Mouse (Mus musculus) hindbrain, embryonic 16.5 days (tissue): Measurements from ENCODE around the gene H2al1g. TPM values are rescaled to one million over a fixed set of nuclear protein-coding genes. Genes with fewer than 3 reads are reported as not detected.
A peak's percentile ranks its signal among the peaks of the same experiment; 100 is the strongest.
"Not testable (repeated sequence)": the region's sequence is repeated elsewhere in the genome, so short reads cannot be mapped to it uniquely, and the experiment has no call there.

Experiments
- ATAC-seq: fragments of 200-750 bp; cut with Nextera tagmentation; 2 replicates; pipeline ENCODE4 v1.8.0; 2017; ENCODE audit warnings: moderate TSS enrichment, moderate library complexity
- H3K27ac ChIP-seq: fragments of 300-500 bp; sonication (generic); 2 replicates; pipeline ENCODE4 v1.5.1; 2014; ENCODE audit warnings: low read depth, mild to moderate bottlenecking, control low read depth, low read length, moderate library complexity
- H3K27me3 ChIP-seq: fragments of 300-500 bp; sonication (generic); replicated peaks from 2 replicates; pipeline ENCODE4 v1.6.1; 2014; ENCODE audit warnings: low read length; ENCODE audit not compliant: control insufficient read depth, insufficient read depth
- H3K36me3 ChIP-seq: fragments of 300-500 bp; sonication (generic); 2 replicates; pipeline ENCODE4 v1.6.1; 2014; ENCODE audit warnings: mild to moderate bottlenecking, low read length, moderate library complexity, mixed read lengths; ENCODE audit not compliant: control insufficient read depth, insufficient read depth
- H3K4me1 ChIP-seq: fragments of 300-500 bp; sonication (generic); 2 replicates; pipeline ENCODE4 v1.6.1; 2014; ENCODE audit warnings: low read depth, low read length; ENCODE audit not compliant: control insufficient read depth, insufficient read depth
- H3K4me2 ChIP-seq: fragments of 300-500 bp; sonication (generic); 2 replicates; pipeline ENCODE4 v1.6.1; 2014; ENCODE audit warnings: mild to moderate bottlenecking, low read length, control low read depth, moderate library complexity
- H3K4me3 ChIP-seq: fragments of 300-500 bp; sonication (generic); 2 replicates; pipeline ENCODE4 v1.5.1; 2014; ENCODE audit warnings: mild to moderate bottlenecking, low read length, control low read depth, moderate library complexity
- H3K9ac ChIP-seq: fragments of 300-500 bp; sonication (generic); 2 replicates; pipeline ENCODE4 v1.6.1; 2014; ENCODE audit warnings: low read depth, mild to moderate bottlenecking, control low read depth, low read length, moderate library complexity
- H3K9me3 ChIP-seq: fragments of 300-500 bp; sonication (generic); 2 replicates; pipeline ENCODE4 v1.6.1; 2014; ENCODE audit warnings: mild to moderate bottlenecking, low read length, moderate library complexity; ENCODE audit not compliant: control insufficient read depth
- WGBS: fragments of 180-500 bp; shearing (Covaris S2); extraction: QIAGEN DNeasy Blood & Tissue Kit; methylation state at CpG from one replicate; pipeline ENCODE4 v1.1.7; 2014; 5-methylcytosine and 5-hydroxymethylcytosine counted together
- polyA plus RNA-seq: library from polyadenylated mRNA; unstranded; fragments of >200 nt; fragmentation: Nextera tagmentation; extraction: Ambion mirVana; gene quantifications from 2 replicates; pipeline ENCODE4 v1.2.1, GENCODE M21; 2015

H2al1g gene
- not detected in 2 replicates for polyA plus RNA-seq

GRCm38 (mm10) chrX:11317956-11318355 lies at the start of gene H2al1g:
TSS of gene H2al1g (plus strand) at chrX:11318256.
- not testable (repeated sequence) for H3K4me3 ChIP-seq, H3K9me3 ChIP-seq, H3K27me3 ChIP-seq, H3K27ac ChIP-seq, ATAC-seq, H3K9ac ChIP-seq, H3K4me2 ChIP-seq, H3K4me1 ChIP-seq, H3K36me3 ChIP-seq
- WGBS = no CpG with 5 or more reads among the region's 3 CpGs

- Histone ChIP-seq H3K4me3 (no peak overlapping the region), H3K27ac (no peak overlapping the region), H3K9ac (no peak overlapping the region), H3K4me2 (no peak overlapping the region), H3K9me3 (no peaks in the 10 kb centered on the region), H3K36me3 (no peaks in the 10 kb centered on the region), H3K27me3 (no peaks in the 10 kb centered on the region; the same call in 1 of the 2 replicates), H3K4me1 (no peaks in the 10 kb centered on the region)
- peak; percentile 92 for ATAC-seq
- WGBS = 60% methylated on average over 3 of the region's 3 CpGs
Measured at GRCm38 (mm10) chrX:11269074-11269473, 49.0 kb upstream of the H2al1g start.

- ATAC-seq = no peak
- H3K4me2 ChIP-seq = no peak overlapping the region
- H3K9me3 ChIP-seq = no peaks in the 10 kb centered on the region
- H3K4me1 ChIP-seq = no peaks in the 10 kb centered on the region
- no peaks in the 10 kb centered on the region for H3K27me3 ChIP-seq
- no peaks in the 10 kb centered on the region for H3K36me3 ChIP-seq
- 82% methylated on average over 3 of the region's 3 CpGs for WGBS
- H3K4me3 ChIP-seq = no peak overlapping the region
- no peak overlapping the region for H3K9ac ChIP-seq
- no peak overlapping the region for H3K27ac ChIP-seq
Measured at GRCm38 (mm10) chrX:11273190-11273589, 44.9 kb upstream of the H2al1g start.

GRCm38 (mm10) chrX:11277083-11277482 lies 41.0 kb upstream of the H2al1g start:
- WGBS = 54% methylated on average over 6 of the region's 6 CpGs
- no peak overlapping the region for H3K27ac ChIP-seq
- H3K4me2 ChIP-seq = no peak overlapping the region
- no peaks in the 10 kb centered on the region for H3K4me1 ChIP-seq
- H3K9ac ChIP-seq = no peak overlapping the region
- no peaks in the 10 kb centered on the region for H3K36me3 ChIP-seq
- no peaks in the 10 kb centered on the region for H3K27me3 ChIP-seq
- no peak for ATAC-seq
- H3K4me3 ChIP-seq = no peak overlapping the region
- no peaks in the 10 kb centered on the region for H3K9me3 ChIP-seq

GRCm38 (mm10) chrX:11280741-11281140 lies 37.3 kb upstream of the H2al1g start:
- H3K4me1 ChIP-seq = no peaks in the 10 kb centered on the region
- H3K4me3 ChIP-seq = no peak overlapping the region
- no peak overlapping the region for H3K27ac ChIP-seq
- no peaks in the 10 kb centered on the region for H3K36me3 ChIP-seq
- no peaks in the 10 kb centered on the region for H3K9me3 ChIP-seq
- no peak for ATAC-seq
- WGBS = 64% methylated on average over 2 of the region's 2 CpGs
- no peak overlapping the region for H3K4me2 ChIP-seq
- no peak overlapping the region for H3K9ac ChIP-seq
- no peaks in the 10 kb centered on the region for H3K27me3 ChIP-seq

GRCm38 (mm10) chrX:11288306-11288882 lies 29.7 kb upstream of the H2al1g start:
- WGBS = 84% methylated on average over 14 of the region's 14 CpGs
- no peak for ATAC-seq
- Histone ChIP-seq H3K9ac (no peak overlapping the region), H3K4me3 (no peak overlapping the region), H3K36me3 (no peaks in the 10 kb centered on the region), H3K4me2 (no peak overlapping the region), H3K9me3 (no peaks in the 10 kb centered on the region), H3K4me1 (no peaks in the 10 kb centered on the region), H3K27ac (no peak overlapping the region), H3K27me3 (no peaks in the 10 kb centered on the region)

- Histone ChIP-seq H3K4me3 (no peak overlapping the region), H3K9me3 (no peaks in the 10 kb centered on the region), H3K36me3 (no peaks in the 10 kb centered on the region), H3K9ac (no peak overlapping the region), H3K4me2 (no peak overlapping the region), H3K27me3 (no peaks in the 10 kb centered on the region), H3K4me1 (no peaks in the 10 kb centered on the region), H3K27ac (no peak overlapping the region)
- no peak for ATAC-seq
- WGBS = 48% methylated on average over 4 of the region's 4 CpGs
Measured at GRCm38 (mm10) chrX:11289244-11289643, 28.8 kb upstream of the H2al1g start.

GRCm38 (mm10) chrX:11298957-11299356 lies 19.1 kb upstream of the H2al1g start, which contains the start of gene H2al1a:
TSS of gene H2al1a (plus strand) at chrX:11299257.
- H3K4me3 ChIP-seq, H3K9me3 ChIP-seq, H3K27ac ChIP-seq, H3K4me1 ChIP-seq, H3K36me3 ChIP-seq, H3K27me3 ChIP-seq, H3K9ac ChIP-seq, ATAC-seq, H3K4me2 ChIP-seq: not testable (repeated sequence)
- no CpG with 5 or more reads among the region's 3 CpGs for WGBS

- H3K9me3 ChIP-seq, H3K27me3 ChIP-seq, ATAC-seq, H3K4me2 ChIP-seq, H3K9ac ChIP-seq, H3K4me1 ChIP-seq, H3K27ac ChIP-seq, H3K36me3 ChIP-seq, H3K4me3 ChIP-seq: not testable (repeated sequence)
- 89% methylated on average over 1 of the region's 3 CpGs for WGBS
Measured at GRCm38 (mm10) chrX:11302132-11302531, 15.9 kb upstream of the H2al1g start, which contains the start of gene H2al1b. TSS of gene H2al1b (plus strand) at chrX:11302432.
